Mouse (Mus musculus) MEL (cell line): ENCODE results near the gene Pitx1. TPM values are rescaled to one million over a fixed set of nuclear protein-coding genes. Genes with fewer than 3 reads are reported as not detected.

Experiments
- DNase-seq: peaks from one replicate; pipeline ENCODE4 v3.0.0; 2011; ENCODE audit warnings: low read depth, low spot score
- H3K27ac ChIP-seq: 2 replicates; pipeline ENCODE4 v1.5.1; 2012; ENCODE audit warnings: low read depth, mild to moderate bottlenecking, control low read depth, low read length, moderate library complexity; ENCODE audit not compliant: control insufficient read depth
- H3K27me3 ChIP-seq, 2 experiments: fragments of 150-350 bp in 1 of 2; sonication (generic) in 1 of 2; 2 replicates each; pipeline ENCODE4 v1.6.1; 2012; ENCODE audit warnings: low read length in 2 of 2, mild to moderate bottlenecking in 2 of 2, improper control_type of control experiment in 1 of 2, moderate library complexity in 1 of 2; ENCODE audit not compliant: insufficient read depth in 2 of 2, control insufficient read depth in 1 of 2
- H3K36me3 ChIP-seq, 2 experiments: 2 replicates each; pipeline ENCODE4 v1.6.1; 2012 to 2014; ENCODE audit warnings: low read length in 2 of 2, improper control_type of control experiment in 1 of 2, inconsistent platforms in 1 of 2, mild to moderate bottlenecking in 1 of 2; ENCODE audit not compliant: insufficient read depth in 2 of 2, control insufficient read depth in 1 of 2
- H3K4me1 ChIP-seq, 2 experiments: fragments of 150-350 bp in 1 of 2; sonication (generic) in 1 of 2; 2 replicates each; pipeline ENCODE4 v1.6.1; 2012; ENCODE audit warnings: low read length in 2 of 2, improper control_type of control experiment in 1 of 2, mild to moderate bottlenecking in 1 of 2; ENCODE audit not compliant: insufficient read depth in 2 of 2, control insufficient read depth in 1 of 2
- H3K4me3 ChIP-seq, 2 experiments: fragments of 150-350 bp in 1 of 2; sonication (generic) in 1 of 2; 2 replicates each; pipeline ENCODE4 v1.5.1; 2012; ENCODE audit warnings: low read depth in 2 of 2, low read length in 2 of 2, mild to moderate bottlenecking in 2 of 2, moderate library complexity in 2 of 2, control low read depth in 1 of 2, improper control_type of control experiment in 1 of 2; ENCODE audit not compliant: control insufficient read depth in 1 of 2, insufficient read depth in 1 of 2
- H3K79me2 ChIP-seq: 2 replicates; pipeline ENCODE4 v1.6.1; 2012; ENCODE audit warnings: mild to moderate bottlenecking, low read length, moderate library complexity; ENCODE audit not compliant: control insufficient read depth, poor library complexity, insufficient read depth
- H3K9ac ChIP-seq: 2 replicates; pipeline ENCODE4 v1.6.1; 2012; ENCODE audit warnings: low read depth, mild to moderate bottlenecking, control low read depth, low read length, moderate library complexity; ENCODE audit not compliant: control insufficient read depth, poor library complexity, severe bottlenecking
- H3K9me3 ChIP-seq: fragments of 150-350 bp; sonication (generic); replicated peaks from 2 replicates; pipeline ENCODE4 v1.6.1; 2012; ENCODE audit warnings: mild to moderate bottlenecking, low read length, improper control_type of control experiment, moderate library complexity; ENCODE audit not compliant: insufficient read depth
- CHD1 ChIP-seq: IDR thresholded peaks from 2 replicates; pipeline ENCODE4 v1.6.1; 2012; ENCODE audit warnings: low read depth, mild to moderate bottlenecking, inconsistent platforms, low read length, improper control_type of control experiment
- CHD2 ChIP-seq: IDR thresholded peaks from 2 replicates; pipeline ENCODE4 v1.6.1; 2011; ENCODE audit warnings: low read length, improper control_type of control experiment
- E2F4 ChIP-seq: IDR thresholded peaks from 2 replicates; pipeline ENCODE4 v1.6.1; 2011; ENCODE audit warnings: low read depth, low read length, improper control_type of control experiment, borderline replicate concordance
- ELF1 ChIP-seq: IDR thresholded peaks from 2 replicates; pipeline ENCODE4 v1.6.1; 2014; ENCODE audit warnings: low read depth, mild to moderate bottlenecking, inconsistent platforms, low read length, improper control_type of control experiment, moderate library complexity
- EP300 ChIP-seq, 2 experiments: IDR thresholded peaks; 2 replicates each; pipeline ENCODE4 v1.6.1; 2011; ENCODE audit warnings: improper control_type of control experiment in 2 of 2, low read length in 2 of 2, low read depth in 1 of 2, mild to moderate bottlenecking in 1 of 2
- ETS1 ChIP-seq: IDR thresholded peaks from 2 replicates; pipeline ENCODE4 v1.6.1; 2012; ENCODE audit warnings: low read depth, mild to moderate bottlenecking, inconsistent platforms, low read length, improper control_type of control experiment, moderate library complexity
- GABPA ChIP-seq: IDR thresholded peaks from 2 replicates; pipeline ENCODE4 v1.6.1; 2012; ENCODE audit warnings: low read depth, mild to moderate bottlenecking, inconsistent platforms, low read length, improper control_type of control experiment, moderate library complexity
- HCFC1 ChIP-seq: IDR thresholded peaks from 2 replicates; pipeline ENCODE4 v1.6.1; 2012; ENCODE audit warnings: low read depth, mild to moderate bottlenecking, inconsistent platforms, low read length, improper control_type of control experiment, moderate library complexity
- MAX ChIP-seq: IDR thresholded peaks from 2 replicates; pipeline ENCODE4 v1.6.1; 2011; ENCODE audit warnings: low read length, improper control_type of control experiment
- MEF2A ChIP-seq: IDR thresholded peaks from 2 replicates; pipeline ENCODE4 v1.6.1; 2014; ENCODE audit warnings: low read depth, mild to moderate bottlenecking, inconsistent platforms, low read length, improper control_type of control experiment; ENCODE audit not compliant: poor library complexity, insufficient replicate concordance, severe bottlenecking; ENCODE audit errors: extremely low read depth
- MYC ChIP-seq: IDR thresholded peaks from 2 replicates; pipeline ENCODE4 v1.6.1; 2011; ENCODE audit warnings: low read depth, mild to moderate bottlenecking, low read length, improper control_type of control experiment, moderate library complexity
- NRF1 ChIP-seq: IDR thresholded peaks from 2 replicates; pipeline ENCODE4 v1.6.1; 2014; ENCODE audit warnings: low read depth, mild to moderate bottlenecking, inconsistent platforms, low read length, improper control_type of control experiment, moderate library complexity; ENCODE audit not compliant: poor library complexity, insufficient read depth, severe bottlenecking
- POLR2AphosphoS2 ChIP-seq: IDR thresholded peaks from 2 replicates; pipeline ENCODE4 v1.6.1; 2011; ENCODE audit warnings: low read length, improper control_type of control experiment
- POLR2AphosphoS5 ChIP-seq: IDR thresholded peaks from 2 replicates; pipeline ENCODE4 v1.6.1; 2012; ENCODE audit warnings: low read depth, borderline replicate concordance, mild to moderate bottlenecking, inconsistent platforms, low read length, moderate library complexity, mixed read lengths
- RCOR1 ChIP-seq: IDR thresholded peaks from 2 replicates; pipeline ENCODE4 v1.6.1; 2012; ENCODE audit warnings: low read depth, mild to moderate bottlenecking, inconsistent platforms, low read length, improper control_type of control experiment
- SMC3 ChIP-seq: IDR thresholded peaks from 2 replicates; pipeline ENCODE4 v1.6.1; 2011; ENCODE audit warnings: low read depth, low read length, improper control_type of control experiment
- TAL1 ChIP-seq: IDR thresholded peaks from 2 replicates; pipeline ENCODE4 v1.6.1; 2012; ENCODE audit warnings: mild to moderate bottlenecking, inconsistent platforms, low read length, moderate library complexity, mixed read lengths
- UBTF ChIP-seq: IDR thresholded peaks from 2 replicates; pipeline ENCODE4 v1.6.1; 2012; ENCODE audit warnings: low read depth, mild to moderate bottlenecking, inconsistent platforms, low read length, improper control_type of control experiment, moderate library complexity, borderline replicate concordance; ENCODE audit not compliant: insufficient read depth
- ZC3H11A ChIP-seq: IDR thresholded peaks from 2 replicates; pipeline ENCODE4 v1.6.1; 2012; ENCODE audit warnings: low read depth, mild to moderate bottlenecking, inconsistent platforms, low read length, improper control_type of control experiment
- ZKSCAN1 ChIP-seq: IDR thresholded peaks from 2 replicates; pipeline ENCODE4 v1.6.1; 2012; ENCODE audit warnings: low read depth, mild to moderate bottlenecking, inconsistent platforms, low read length, improper control_type of control experiment, moderate library complexity
- ZNF384 ChIP-seq: IDR thresholded peaks from 2 replicates; pipeline ENCODE4 v1.6.1; 2012; ENCODE audit warnings: low read depth, mild to moderate bottlenecking, inconsistent platforms, low read length, improper control_type of control experiment
- polyA plus RNA-seq, 2 experiments: library from polyadenylated mRNA; stranded (reverse) in 1 of 2; unstranded in 1 of 2; fragments of >175 nt in 1 of 2; fragments of >200 nt in 1 of 2; gene quantifications; 2 replicates each; pipeline versions ENCODE4 v1.2.1 to v1.2.4; 2012; ENCODE audit warnings: low replicate concordance in 2 of 2, low read depth in 1 of 2; ENCODE audit not compliant: insufficient read length in 2 of 2, insufficient read depth in 1 of 2, missing spikeins in 1 of 2
- total RNA-seq: library from RNA; depleted of rRNA; stranded (reverse); fragments of 300-350 nt; gene quantifications from 2 replicates; pipeline ENCODE4 v1.2.3, GENCODE M21; 2012

Pitx1 gene
- total and polyA plus RNA-seq, 3 experiments = not detected

GRCm38 (mm10) chr13:55867540-55868103 is 31.6 kb upstream of the Pitx1 start:
- Histone ChIP-seq H3K4me3 (no peak overlapping the region), H3K9ac (no peak overlapping the region), H3K27ac (no peak overlapping the region), H3K27me3 (no peaks in the 10 kb centered on the region), H3K4me1 (no peaks in the 10 kb centered on the region), H3K36me3 (no peaks in the 10 kb centered on the region), H3K79me2 (no peaks in the 10 kb centered on the region), H3K9me3 (no peaks in the 10 kb centered on the region)
- no peak for TF ChIP-seq RCOR1
- TF ChIP-seq EP300 (IDR thresholded peaks at IDR 0.05; ENCODE audit: low read depth in 1 of 2, low read length in 2 of 2) = no peak
- no peak for TF ChIP-seq UBTF
- TF ChIP-seq ZKSCAN1 = no peak
- TF ChIP-seq POLR2AphosphoS2 = no peak
- no peak for TF ChIP-seq MYC
- no peak for TF ChIP-seq NRF1
- TF ChIP-seq MEF2A = no peak
- TF ChIP-seq POLR2AphosphoS5 = no peak
- TF ChIP-seq CHD2 = no peak
- no peak for TF ChIP-seq CHD1
- TF ChIP-seq ETS1 = no peak
- no peak for TF ChIP-seq ZC3H11A
- no peak for TF ChIP-seq HCFC1
- TF ChIP-seq E2F4 = no peak
- TF ChIP-seq MAX = no peak
- no peak for TF ChIP-seq GABPA
- TF ChIP-seq ZNF384 = no peak
- TF ChIP-seq TAL1 = no peak
- DNase-seq = no peak

- TF ChIP-seq ELF1 (no peak), CHD2 (no peak), SMC3 (no peak)
These were observed 24.5 kb upstream of the Pitx1 start for GRCm38 (mm10) chr13:55860483-55860882.

More at GRCm38 (mm10) chr13:55860483-55860882, 24.5 kb upstream of the Pitx1 start:
- no peak overlapping the region for H3K4me3 ChIP-seq
- H3K79me2 ChIP-seq = no peaks in the 10 kb centered on the region
- H3K36me3 ChIP-seq = no peaks in the 10 kb centered on the region
- no peak for DNase-seq
- H3K4me1 ChIP-seq = no peaks in the 10 kb centered on the region
- no peaks in the 10 kb centered on the region for H3K27me3 ChIP-seq
- no peaks in the 10 kb centered on the region for H3K9me3 ChIP-seq
- no peak overlapping the region for H3K9ac ChIP-seq
- H3K27ac ChIP-seq = no peak overlapping the region
